Mouse (Mus musculus) brown adipose tissue, adult 24 weeks (tissue): Measurements from ENCODE around the gene Tshb. TPM values are rescaled to one million over a fixed set of nuclear protein-coding genes. Genes with fewer than 3 reads are reported as not detected.

Experiments used
- H3K27ac ChIP-seq: fragments of 200-500 bp; replicated peaks from 2 replicates; pipeline ENCODE4 v1.5.1; 2012; ENCODE audit warnings: low read depth, mild to moderate bottlenecking, low read length
- H3K4me1 ChIP-seq: fragments of 200-500 bp; 2 replicates; pipeline ENCODE4 v1.6.1; 2012; ENCODE audit warnings: low read length, mixed read lengths; ENCODE audit not compliant: control insufficient read depth, insufficient read depth, insufficient read length
- H3K4me3 ChIP-seq: fragments of 200-500 bp; 2 replicates; pipeline ENCODE4 v1.5.1; 2012; ENCODE audit warnings: low read depth, mild to moderate bottlenecking, low read length, moderate library complexity; ENCODE audit not compliant: insufficient read depth
- polyA plus RNA-seq: library from polyadenylated mRNA; stranded (reverse); fragments of >200 nt; gene quantifications from 2 replicates; pipeline ENCODE4 v1.2.4, GENCODE M21; 2012; ENCODE audit not compliant: missing spikeins, insufficient read depth, insufficient read length

The Tshb gene
- polyA plus RNA-seq, 1 experiment: not detected

DNA sequence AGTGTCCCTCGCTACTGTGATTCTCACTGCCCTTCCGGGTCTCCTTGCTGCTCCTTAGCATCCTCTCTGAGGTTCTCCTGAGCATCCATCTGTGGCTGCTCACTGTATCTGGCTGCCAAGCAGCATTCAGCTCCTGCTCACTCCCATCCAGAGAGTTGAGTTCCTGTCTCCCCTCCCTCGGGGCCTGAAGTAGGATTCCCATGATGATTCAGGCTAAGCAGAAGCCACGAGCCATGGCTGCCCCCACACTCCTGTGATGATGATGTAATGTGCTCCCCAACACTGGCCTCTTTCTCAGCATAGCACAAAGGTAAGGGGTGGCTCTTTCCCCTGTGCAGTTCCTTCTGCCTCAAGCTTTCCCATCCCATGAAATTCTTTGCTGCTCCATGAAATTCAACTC lies 36.3 kb downstream of the Tshb start:
- Histone ChIP-seq H3K27ac (no peak overlapping the region), H3K4me3 (no peak overlapping the region), H3K4me1 (peaks cover 24% of the 10 kb centered on the region)

DNA sequence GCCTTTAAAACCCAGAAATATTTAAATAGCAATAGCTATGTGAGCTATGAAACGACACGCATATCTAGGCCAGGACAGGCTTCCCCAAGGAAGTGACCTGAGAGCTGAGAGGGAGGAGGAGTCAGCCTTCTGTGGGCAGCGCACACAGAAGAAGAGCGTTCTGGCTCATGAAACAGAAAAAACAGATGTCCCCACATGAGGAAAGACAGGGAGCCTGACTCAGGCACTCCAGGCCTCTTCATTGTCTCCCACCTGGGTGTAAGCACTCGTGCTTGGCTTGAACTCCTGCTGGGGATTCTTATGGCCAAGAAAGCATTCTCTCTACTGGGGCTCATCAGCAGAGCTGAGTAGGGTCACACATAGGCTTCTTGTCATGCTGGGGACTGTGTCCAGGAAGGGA lies 37.9 kb downstream of the Tshb start:
- Histone ChIP-seq H3K4me1 (peaks cover 24% of the 10 kb centered on the region), H3K27ac (peak overlapping the region; percentile 83), H3K4me3 (no peak overlapping the region)

GRCm38 (mm10) chr3:102743781-102744471 lies 38.6 kb downstream of the Tshb start:
- Histone ChIP-seq H3K27ac (peak overlapping the region; percentile 83), H3K4me1 (peaks cover 23% of the 10 kb centered on the region), H3K4me3 (no peak overlapping the region)

GRCm38 (mm10) chr3:102743202-102743601 lies 39.3 kb downstream of the Tshb start:
- no peak overlapping the region for H3K27ac ChIP-seq
- no peak overlapping the region for H3K4me3 ChIP-seq

DNA sequence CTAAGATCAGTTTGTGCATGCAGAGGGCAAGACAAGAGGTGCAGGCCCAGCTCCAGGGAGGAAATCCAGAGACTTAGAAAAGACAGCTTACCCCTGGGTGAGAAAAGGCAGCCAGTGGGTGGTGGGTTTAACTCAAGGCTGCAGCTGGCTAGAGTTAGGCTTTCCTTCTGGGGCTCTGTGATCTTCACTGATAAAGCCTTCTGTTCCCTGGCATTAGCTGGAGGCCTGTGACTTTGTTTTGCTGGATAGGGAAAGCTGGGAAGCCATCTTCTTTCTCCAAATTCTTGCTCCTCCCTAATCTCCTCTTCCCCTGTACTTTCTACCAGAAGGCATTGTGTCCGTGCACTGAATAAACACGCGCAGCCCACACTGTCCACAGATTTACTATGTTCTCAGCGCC lies 39.8 kb downstream of the Tshb start:
- H3K4me1 ChIP-seq: peaks cover 23% of the 10 kb centered on the region
- H3K27ac ChIP-seq: no peak overlapping the region
- no peak overlapping the region for H3K4me3 ChIP-seq

More at GRCm38 (mm10) chr3:102743202-102743601, 39.3 kb downstream of the Tshb start:
- peaks cover 22% of the 10 kb centered on the region for H3K4me1 ChIP-seq

GRCm38 (mm10) chr3:102738926-102739325 lies 43.6 kb downstream of the Tshb start:
- peak overlapping the region; percentile 89 for H3K27ac ChIP-seq
- peaks cover 16% of the 10 kb centered on the region for H3K4me1 ChIP-seq
- H3K4me3 ChIP-seq: no peak overlapping the region

GRCm38 (mm10) chr3:102738161-102738901 lies 44.2 kb downstream of the Tshb start:
- Histone ChIP-seq H3K27ac (peak overlapping the region; percentile 89), H3K4me3 (peak overlapping the region; percentile 3; the same call in 1 of the 2 replicates), H3K4me1 (peaks cover 15% of the 10 kb centered on the region)

DNA sequence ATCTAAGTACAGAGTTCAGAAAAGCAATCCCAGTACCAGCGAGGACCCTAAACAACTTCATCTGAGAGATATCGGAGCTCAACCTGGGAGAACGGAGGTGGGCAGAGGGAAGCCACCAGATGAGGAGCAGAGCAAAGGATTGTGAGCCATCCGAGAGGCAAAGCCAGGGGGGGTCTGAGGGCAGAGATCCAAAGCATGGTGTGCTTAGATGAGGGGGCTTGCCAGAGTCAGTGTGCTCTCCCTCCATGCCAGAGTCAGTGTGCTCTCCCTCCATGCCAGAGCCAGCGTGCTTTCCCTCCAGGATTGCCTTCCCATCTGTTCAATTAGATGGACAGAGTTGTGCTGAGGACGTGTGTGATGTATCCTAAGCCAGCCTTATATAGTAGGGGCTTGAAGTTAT lies 45.4 kb downstream of the Tshb start:
- H3K27ac ChIP-seq: peak overlapping the region; percentile 85
- no peak overlapping the region for H3K4me3 ChIP-seq
- peaks cover 15% of the 10 kb centered on the region for H3K4me1 ChIP-seq

- no peak overlapping the region; the same call in 1 of the 2 replicates for H3K27ac ChIP-seq
- peaks cover 15% of the 10 kb centered on the region for H3K4me1 ChIP-seq
- H3K4me3 ChIP-seq: no peak overlapping the region
Measured at GRCm38 (mm10) chr3:102736436-102736835, 46.1 kb downstream of the Tshb start.

GRCm38 (mm10) chr3:102735638-102736037 lies 46.9 kb downstream of the Tshb start:
- Histone ChIP-seq H3K27ac (peak overlapping the region; percentile 12; the same call in 1 of the 2 replicates), H3K4me3 (peak overlapping the region; percentile 56), H3K4me1 (peaks cover 15% of the 10 kb centered on the region)

GRCm38 (mm10) chr3:102735031-102735558 lies 47.4 kb downstream of the Tshb start:
- Histone ChIP-seq H3K4me3 (peak overlapping the region; percentile 56), H3K27ac (peak overlapping the region; percentile 10), H3K4me1 (peaks cover 15% of the 10 kb centered on the region)

DNA sequence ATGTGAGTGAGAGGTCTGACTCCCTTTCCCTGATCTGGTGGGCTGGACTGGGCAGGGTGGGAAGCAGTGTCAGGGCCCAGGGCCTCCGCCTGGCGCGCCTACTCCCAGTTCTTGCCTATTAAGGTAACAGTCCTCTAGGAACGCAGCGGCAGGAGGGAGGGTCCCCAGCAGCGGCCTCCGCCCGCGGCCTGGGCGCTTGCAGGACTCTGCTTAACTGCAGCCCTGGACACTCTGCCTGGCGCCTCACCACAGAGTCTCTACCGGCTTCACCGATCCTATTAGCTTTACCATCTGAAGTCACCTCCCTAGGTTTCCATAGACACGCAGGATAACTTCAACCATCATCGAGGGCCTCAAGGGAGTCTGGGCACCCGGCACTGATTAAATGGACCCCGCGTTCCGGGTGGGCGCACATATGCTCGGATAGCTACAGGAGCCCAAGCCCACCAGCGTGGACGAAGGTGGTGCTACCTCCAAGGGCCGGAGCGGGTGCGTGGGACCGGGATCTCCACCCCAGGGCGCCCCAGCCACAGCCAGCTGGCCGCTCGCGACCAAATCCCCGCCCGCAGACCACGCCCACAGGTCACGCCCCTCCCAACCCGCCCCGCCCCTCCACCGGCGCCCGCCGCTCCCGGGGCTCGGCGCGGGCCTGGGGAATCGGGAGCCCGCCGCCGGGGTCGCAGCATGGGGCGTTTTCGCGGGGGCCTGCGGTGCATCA lies 48.0 kb downstream of the Tshb start, which contains the start of gene Tspan2:
Tspan2 (plus strand) TSS at position 217 of the 718 bp plus-strand sequence.
- Histone ChIP-seq H3K27ac (peak within 1 kb of the TSS; percentile 95), H3K4me1 (peaks cover 15% of the 10 kb centered on the region), H3K4me3 (peak within 1 kb of the TSS; percentile 85)

GRCm38 (mm10) chr3:102733936-102734312 lies 48.6 kb downstream of the Tshb start:
- Histone ChIP-seq H3K4me1 (peaks cover 12% of the 10 kb centered on the region), H3K27ac (peak overlapping the region; percentile 95), H3K4me3 (peak overlapping the region; percentile 85)

DNA sequence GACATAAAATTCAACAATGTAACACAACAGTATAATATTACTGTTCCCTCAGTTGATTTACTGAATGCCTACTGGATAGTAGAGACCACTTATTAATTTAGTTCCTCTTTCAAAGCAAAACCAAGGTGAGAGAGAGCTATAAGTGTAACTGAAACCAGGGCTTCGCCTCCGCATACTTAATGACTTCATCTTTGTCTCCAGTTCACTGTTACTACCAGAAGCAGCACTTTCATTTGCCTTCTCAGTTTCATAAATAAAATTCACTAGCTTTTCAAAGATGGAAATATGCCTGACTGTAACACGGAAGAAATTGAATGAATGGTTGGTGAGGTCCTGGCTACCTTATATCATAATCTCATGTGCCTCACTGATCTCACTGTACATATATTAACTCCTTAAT lies 49.5 kb downstream of the Tshb start:
- H3K4me3 ChIP-seq: no peak overlapping the region
- no peak overlapping the region for H3K27ac ChIP-seq
- peaks cover 10% of the 10 kb centered on the region for H3K4me1 ChIP-seq

DNA sequence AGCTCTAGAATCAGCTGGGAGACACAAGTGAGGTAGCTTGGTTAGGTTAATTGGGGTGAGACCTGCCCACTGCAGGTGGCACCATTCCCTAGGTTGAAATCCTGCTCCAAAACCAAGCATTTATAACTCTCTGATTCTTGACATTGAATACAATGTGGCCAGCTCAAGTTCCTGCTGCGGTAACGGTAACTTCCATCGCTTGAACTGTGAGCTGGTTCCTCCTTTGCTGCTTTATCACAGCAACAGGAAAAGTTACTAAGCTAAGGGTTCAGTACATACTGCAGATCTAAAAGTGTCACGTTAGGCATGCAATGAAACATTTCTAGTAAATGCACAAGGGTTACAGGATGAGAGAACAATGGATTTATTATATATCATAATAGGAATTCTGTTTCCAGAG lies 49.9 kb downstream of the Tshb start:
- Histone ChIP-seq H3K4me1 (peaks cover 7% of the 10 kb centered on the region), H3K27ac (no peak overlapping the region), H3K4me3 (no peak overlapping the region)
